Mouse (Mus musculus): Measurements from ENCODE around the gene Gng8.
A peak's percentile ranks its signal among the peaks of the same experiment; 100 is the strongest.

The Gng8 gene

GRCm38 (mm10) chr7:16876006-16876405, 15.6 kb upstream of the Gng8 start:
- DNase-seq (ENCODE audit: low read depth, low spot score) = no peak

DNA sequence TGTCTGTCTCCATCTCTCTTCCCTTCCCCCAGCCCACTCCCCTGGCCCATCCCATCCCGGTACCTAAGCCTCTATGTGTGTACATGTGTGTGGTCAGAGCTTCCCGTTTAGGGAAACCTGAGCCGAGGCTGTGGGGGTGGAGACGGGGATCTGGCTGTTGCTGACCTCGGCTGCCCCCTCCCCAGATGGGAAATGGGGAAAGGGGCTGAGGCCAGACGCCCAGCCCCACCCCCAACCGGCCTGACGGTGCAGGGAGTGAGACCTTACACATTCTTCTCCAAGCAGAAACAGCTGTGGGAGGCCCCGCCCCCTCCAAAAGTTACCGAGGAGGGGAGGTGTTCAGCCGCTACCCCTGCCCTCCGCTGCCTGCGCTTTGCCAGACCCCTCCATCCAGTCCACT, 15.0 kb upstream of the Gng8 start:
- DNase-seq (ENCODE audit: low read depth, low spot score) = no peak

DNA sequence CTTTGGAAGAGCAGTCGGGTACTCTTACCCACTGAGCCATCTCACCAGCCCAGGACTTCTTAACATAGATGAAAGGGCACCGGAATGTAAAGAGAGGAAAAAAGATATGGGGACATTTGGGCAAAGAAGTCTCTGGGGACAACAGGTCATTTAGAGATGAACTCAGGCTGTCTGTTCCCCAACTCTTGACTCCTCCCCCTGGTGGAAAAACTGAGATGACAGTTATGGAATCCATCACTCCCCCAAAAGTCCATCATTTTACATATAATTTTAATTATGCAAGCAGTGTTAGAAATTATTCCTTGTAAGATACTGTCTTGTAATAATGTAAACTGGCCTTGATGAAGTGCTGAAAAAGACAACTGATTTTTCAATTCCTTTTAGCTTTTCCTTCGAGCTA, 13.9 kb upstream of the Gng8 start:
- DNase-seq (ENCODE audit: low read depth, low spot score) = no peak

DNA sequence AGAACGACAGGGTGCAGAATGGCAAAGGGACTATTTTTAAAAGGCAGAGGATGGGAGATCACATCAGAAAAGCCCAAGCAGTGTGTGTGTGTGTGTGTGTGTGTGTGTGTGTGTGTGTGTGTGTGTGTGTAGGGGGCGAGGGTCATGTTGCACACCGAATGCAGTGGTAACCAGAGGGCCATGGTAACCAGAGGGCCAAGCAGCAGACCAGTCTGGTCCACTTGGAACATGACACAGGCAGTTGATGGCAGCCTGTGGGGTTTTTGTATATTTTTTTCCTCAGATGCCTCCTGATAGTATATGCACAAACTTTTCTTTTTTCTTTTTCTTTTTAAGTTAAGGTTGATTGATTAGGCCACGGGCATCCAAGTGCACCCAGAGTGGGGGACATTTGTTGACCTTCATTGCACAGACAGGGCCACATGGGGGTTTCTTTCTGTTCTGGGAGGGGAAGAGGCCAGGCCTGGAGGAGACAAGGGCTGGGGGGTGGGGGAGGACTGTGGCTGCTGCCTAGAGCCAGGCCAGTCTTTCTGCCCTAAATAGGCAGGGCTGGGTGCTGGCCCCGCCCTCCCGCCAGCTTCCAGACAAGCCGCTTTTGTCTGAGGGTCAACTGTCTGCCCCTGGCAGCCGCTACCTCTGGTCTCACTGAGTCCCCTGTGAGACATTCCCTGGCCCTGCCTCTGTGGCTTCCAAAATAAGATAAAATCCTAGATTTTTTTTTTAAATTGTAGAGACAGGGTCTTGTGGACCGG, 11.6 kb upstream of the Gng8 start:
- DNase-seq (ENCODE audit: low read depth, low spot score) = no peak

GRCm38 (mm10) chr7:16880615-16881014, 11.0 kb upstream of the Gng8 start:
- no peak for DNase-seq (ENCODE audit: low read depth, low spot score)

DNA sequence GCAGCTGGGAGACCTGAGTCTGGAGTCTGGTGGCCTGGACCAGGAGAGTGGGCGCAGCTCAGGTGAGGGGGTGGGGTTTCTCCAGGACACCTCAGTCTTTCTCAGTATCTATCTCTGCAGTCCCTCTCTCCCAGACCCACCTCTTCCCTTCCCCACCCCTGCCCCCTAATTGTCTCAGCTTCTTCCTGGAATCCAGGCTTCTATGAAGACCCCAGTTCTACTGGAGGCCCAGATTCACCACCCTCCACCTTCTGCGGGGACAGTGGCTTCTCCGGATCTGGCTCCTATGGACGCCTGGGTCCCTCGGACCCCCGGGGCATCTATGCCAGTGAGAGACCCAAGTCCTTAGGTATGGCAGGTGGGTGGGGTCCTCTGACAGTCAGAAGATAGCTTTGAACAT, 8.4 kb upstream of the Gng8 start:
- no peak for DNase-seq (ENCODE audit: low read depth, low spot score)

GRCm38 (mm10) chr7:16884334-16884733, 7.3 kb upstream of the Gng8 start:
- no peak for DNase-seq (ENCODE audit: low read depth, low spot score)

GRCm38 (mm10) chr7:16885271-16885776, 6.3 kb upstream of the Gng8 start:
- DNase-seq (ENCODE audit: low read depth, low spot score) = no peak

GRCm38 (mm10) chr7:16885905-16886304, 5.7 kb upstream of the Gng8 start:
- DNase-seq (ENCODE audit: low read depth, low spot score) = no peak

DNA sequence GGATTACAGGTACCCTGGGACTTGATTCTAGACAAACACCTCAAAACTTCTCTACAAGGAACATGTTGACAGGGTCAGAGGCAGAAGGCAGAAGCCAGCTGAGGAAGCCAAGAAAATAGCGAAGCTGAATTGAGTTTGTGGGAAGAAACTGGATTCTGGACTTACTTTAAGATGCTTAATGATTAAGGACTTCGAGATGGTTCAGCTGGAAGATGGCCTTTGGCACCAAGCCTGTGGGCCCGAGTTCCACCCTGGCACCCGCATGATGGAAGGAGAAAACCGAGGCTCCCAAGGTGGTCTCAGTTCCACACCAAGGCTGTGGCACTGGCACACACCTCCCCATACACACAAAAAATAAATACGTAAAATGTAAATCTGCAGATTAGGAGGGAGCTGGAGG, 1.1 kb upstream of the Gng8 start:
- peak; percentile 56 for DNase-seq (ENCODE audit: low read depth, low spot score)

GRCm38 (mm10) chr7:16890944-16891343, 642 bp upstream of the Gng8 start:
- DNase-seq (ENCODE audit: low read depth, low spot score) = peak; percentile 89

DNA sequence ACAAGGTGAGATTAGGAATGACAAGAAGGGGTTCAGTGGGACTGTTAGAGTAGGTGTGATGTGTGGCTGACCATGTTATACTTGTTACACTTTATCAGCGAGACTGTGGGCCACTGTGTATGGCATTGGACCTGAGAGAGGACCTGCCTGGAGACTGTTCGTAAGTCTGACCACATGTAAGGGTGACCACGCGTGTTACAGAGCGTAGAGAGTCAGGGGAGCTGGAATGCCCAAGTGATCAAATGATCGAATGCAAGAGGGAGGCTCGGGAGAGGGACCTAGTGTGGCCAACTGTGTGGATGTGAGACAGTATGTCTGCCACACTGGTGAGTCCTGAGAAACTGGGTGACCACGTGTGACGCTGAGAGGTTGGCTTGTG, 755 bp downstream of the Gng8 start:
- no peak for DNase-seq (ENCODE audit: low read depth, low spot score)

GRCm38 (mm10) chr7:16893612-16894011, 2.0 kb downstream of the Gng8 start:
- DNase-seq (ENCODE audit: low read depth, low spot score) = no peak

DNA sequence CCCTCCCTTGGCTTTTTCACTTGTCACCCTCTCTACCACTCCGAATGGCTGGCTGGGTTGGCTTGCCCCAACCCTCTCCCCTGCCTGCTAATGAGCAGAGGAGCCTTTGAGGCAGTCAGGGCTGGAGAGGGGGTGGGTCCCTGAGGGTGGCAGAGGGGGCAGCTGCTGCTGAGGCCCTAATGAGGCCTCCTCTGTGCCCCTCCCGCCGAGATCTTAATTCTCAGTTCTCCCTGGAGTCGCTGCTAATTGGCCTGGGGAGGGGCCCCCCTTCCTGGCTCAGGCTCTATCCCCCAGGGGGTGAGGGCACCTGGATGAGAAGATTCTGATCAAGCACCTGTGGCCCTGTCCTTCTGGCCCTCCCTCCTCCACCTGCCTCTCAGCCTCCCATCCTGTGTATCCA, 2.7 kb downstream of the Gng8 start:
- no peak for DNase-seq (ENCODE audit: low read depth, low spot score)

DNA sequence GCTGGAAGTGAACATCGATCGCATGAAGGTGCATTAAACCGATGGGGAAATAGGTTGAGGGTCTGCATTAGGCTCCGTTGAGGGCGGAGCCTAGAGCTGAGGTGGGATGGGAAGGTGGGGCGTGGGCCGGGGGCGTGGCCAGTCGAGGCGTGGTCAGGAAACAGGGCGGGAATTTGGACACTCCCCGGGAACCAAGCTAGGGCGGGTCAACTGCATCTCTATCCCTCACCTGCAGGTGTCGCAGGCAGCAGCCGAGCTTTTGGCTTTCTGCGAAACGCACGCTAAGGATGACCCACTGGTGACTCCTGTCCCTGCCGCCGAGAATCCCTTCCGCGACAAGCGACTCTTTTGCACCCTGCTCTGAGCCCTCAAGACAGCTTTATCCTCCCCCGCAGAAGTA, 3.4 kb downstream of the Gng8 start:
- peak; percentile 61 for DNase-seq (ENCODE audit: low read depth, low spot score)

GRCm38 (mm10) chr7:16895511-16895910, 3.9 kb downstream of the Gng8 start:
- DNase-seq (ENCODE audit: low read depth, low spot score) = no peak

GRCm38 (mm10) chr7:16900526-16900925, 8.9 kb downstream of the Gng8 start:
- DNase-seq (ENCODE audit: low read depth, low spot score) = no peak

DNA sequence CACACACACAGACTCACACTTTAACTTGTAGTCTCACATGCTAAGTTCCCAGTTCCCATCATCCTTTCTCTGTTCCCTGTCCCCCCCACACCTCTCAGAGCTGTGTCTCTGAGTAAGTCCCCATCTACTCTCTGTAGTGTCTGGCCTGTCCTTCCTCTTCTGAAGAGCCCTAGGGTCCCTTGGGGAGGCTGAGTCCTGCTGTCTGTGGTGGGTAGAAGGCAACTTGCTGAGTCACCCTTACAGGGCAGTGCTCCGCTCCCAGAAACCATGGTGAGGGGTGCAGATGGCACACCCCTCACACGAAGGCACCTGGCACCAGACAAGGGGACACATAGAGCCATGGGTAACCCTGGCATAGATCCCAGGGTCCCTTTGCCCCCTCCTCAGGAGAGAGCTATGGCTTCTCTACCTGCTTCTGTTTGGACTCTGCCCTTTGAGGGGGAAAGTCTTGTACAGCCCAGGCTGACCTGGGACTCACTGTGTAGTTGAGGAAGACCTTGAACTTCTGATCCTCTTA, 11.9 kb downstream of the Gng8 start:
- no peak for DNase-seq (ENCODE audit: low read depth, low spot score)

DNA sequence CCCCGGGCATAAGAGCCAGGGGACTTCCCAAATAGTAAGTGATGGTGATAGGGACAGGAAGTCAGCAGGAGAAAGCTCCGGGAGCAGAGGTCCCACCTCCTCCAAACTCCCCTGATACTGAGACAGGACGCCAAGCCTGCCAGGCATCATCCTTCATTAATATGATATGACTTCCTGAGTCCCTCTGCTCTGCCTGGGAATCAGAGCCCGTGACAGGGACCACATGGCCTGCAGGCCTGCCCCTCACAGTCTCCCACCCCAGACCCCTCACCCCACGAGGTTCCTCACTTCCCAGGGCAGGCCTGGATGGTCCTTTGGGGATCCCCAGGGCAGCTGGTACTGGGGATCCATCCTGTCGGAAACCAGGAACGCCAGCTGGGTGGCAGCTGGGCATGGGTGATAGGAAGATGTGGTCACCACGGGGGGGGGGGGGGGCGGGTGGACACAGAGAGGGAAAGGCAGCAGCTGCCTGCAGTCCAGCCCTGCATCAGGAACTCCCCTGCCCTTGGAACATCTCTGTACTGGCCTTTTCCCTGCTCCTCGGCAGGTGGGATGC, 12.6 kb downstream of the Gng8 start:
- no peak for DNase-seq (ENCODE audit: low read depth, low spot score)

DNA sequence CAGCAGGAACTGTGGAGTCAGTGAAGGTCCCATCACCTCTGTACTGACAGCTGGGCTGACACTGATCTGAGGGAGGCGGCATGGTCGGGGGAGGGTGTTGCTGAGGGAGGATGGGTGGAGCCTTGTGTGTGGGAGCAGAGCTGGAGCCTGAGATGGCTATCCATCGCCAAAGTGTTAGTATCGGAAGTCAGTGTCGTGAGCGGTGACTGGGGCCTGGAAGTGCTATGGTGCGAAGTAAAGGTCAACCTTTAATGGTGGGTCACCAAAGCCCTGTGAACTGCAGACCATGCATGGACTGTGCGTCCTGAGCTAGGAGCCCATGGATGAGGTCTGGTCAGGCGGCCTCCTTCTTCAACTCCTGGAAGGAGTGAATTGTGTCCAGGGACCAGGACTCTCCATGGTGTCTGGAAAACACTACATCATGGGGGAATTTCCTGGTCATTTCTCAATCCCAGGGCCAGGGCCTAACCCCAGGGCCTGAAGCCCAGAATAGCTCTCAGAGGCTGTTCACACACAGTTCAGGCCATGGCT, 14.0 kb downstream of the Gng8 start:
- no peak for DNase-seq (ENCODE audit: low read depth, low spot score)

- peak; percentile 75 for DNase-seq (ENCODE audit: low read depth, low spot score)
These were observed 14.7 kb downstream of the Gng8 start, which contains the start of gene Ptgir for GRCm38 (mm10) chr7:16906281-16906680. Ptgir (plus strand) TSS chr7:16906490.

DNA sequence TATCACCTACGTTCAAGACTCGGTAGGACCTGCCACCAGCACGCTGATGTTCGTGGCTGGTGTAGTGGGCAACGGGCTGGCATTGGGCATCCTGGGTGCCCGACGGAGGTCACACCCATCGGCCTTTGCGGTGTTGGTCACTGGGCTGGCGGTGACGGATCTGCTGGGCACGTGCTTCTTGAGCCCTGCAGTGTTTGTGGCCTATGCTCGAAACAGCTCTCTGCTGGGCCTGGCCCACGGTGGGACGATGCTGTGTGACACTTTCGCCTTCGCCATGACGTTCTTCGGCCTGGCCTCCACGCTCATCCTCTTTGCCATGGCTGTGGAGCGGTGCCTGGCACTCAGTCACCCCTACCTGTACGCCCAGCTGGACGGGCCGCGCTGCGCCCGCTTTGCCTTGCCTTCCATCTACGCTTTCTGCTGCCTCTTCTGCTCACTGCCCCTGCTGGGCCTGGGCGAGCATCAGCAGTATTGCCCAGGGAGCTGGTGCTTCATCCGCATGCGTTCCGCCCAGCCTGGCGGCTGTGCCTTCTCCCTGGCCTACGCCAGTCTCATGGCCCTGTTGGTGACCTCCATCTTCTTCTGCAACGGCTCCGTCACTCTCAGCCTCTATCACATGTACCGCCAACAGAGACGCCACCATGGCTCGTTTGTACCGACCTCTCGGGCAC, 15.4 kb downstream of the Gng8 start:
- no peak for DNase-seq (ENCODE audit: low read depth, low spot score)
